Mouse (Mus musculus): ENCODE data around the gene Mtfr1l.

DNA sequence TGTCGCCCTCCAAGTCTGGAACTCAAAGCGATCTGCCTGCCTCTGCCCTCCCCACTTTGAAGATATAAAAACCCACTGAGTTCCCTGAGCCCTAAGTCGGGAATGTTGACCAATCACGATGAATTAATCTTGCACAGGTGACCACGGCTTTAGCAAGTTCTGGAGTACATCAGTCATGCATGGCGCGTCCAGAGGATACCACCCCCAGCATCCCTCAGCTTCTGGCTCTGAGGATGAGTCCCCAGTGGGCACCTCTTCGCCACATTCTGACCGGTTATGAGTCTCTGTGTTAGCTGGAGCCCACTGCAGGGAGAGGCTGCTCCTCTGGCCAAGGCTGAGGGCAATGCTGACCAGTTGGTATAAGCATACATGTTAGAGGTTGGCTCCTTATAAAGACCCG lies 51.0 kb downstream of the Mtfr1l start:
- TF ChIP-seq CTCF (IDR thresholded peaks at IDR 0.05; ENCODE audit: control insufficient read depth, insufficient read depth, insufficient replicate concordance, low read depth, low read length) (no peak), POLR2A (IDR thresholded peaks at IDR 0.05; ENCODE audit: control insufficient read depth, low read depth, low read length) (no peak)

Measured in testis, adult 2 months (tissue).